Mouse (Mus musculus): ENCODE results near the gene Gm9376. TPM values are rescaled to one million over a fixed set of nuclear protein-coding genes. Genes with fewer than 3 reads are reported as not detected.

The Gm9376 gene
- 0.25 TPM for polyA plus RNA-seq (2017; shearing (Covaris generic))

GRCm38 (mm10) chr14:118266660-118267059, at the start of gene Gm9376:
TSS of gene Gm9376 (plus strand) at chr14:118266960.

GRCm38 (mm10) chr14:118236886-118237289, 29.9 kb upstream of the Gm9376 start, which contains the start of gene Sox21:
TSS of gene Sox21 (minus strand) at chr14:118237030.

Other genes starting within 250 kb of the Gm9376 start
- gene Dct, start 214.7 kb upstream of the Gm9376 start, polyA plus RNA-seq (2017; shearing (Covaris generic)) = 0.07 TPM
- gene Tgds, start 134.2 kb upstream of the Gm9376 start, polyA plus RNA-seq (2017; shearing (Covaris generic)) = 27.0 TPM
- 27.2 TPM for gene Gpr180, start 129.8 kb upstream of the Gm9376 start, polyA plus RNA-seq (2017; shearing (Covaris generic))
- not detected for gene Sox21, start 29.9 kb upstream of the Gm9376 start, polyA plus RNA-seq (2017; shearing (Covaris generic))